Mouse (Mus musculus): ENCODE measurements around the gene Ube2e1. TPM values are rescaled to one million over a fixed set of nuclear protein-coding genes. Genes with fewer than 3 reads are reported as not detected.

Gene Ube2e1
- polyA plus RNA-seq, 1 experiment from 2014 or later: 205 TPM

- H3K9me3 ChIP-seq: no peaks in the 10 kb centered on the region
- H3K4me3 ChIP-seq: no peak overlapping the region
- H3K9ac ChIP-seq: no peak overlapping the region
- H3K4me1 ChIP-seq: peaks cover 7% of the 10 kb centered on the region; the same call in 1 of the 2 replicates
- no peaks in the 10 kb centered on the region for H3K36me3 ChIP-seq (replicated peaks)
- no peak overlapping the region for H3K27ac ChIP-seq
- no peak for ATAC-seq (replicated peaks)
- no peaks in the 10 kb centered on the region for H3K27me3 ChIP-seq (replicated peaks)
- no peak overlapping the region for H3K4me2 ChIP-seq
- 87% methylated on average over 3 of the region's 3 CpGs for WGBS
These were observed 28.9 kb downstream of the Ube2e1 start for GRCm38 (mm10) chr14:18302750-18303149.

- Histone ChIP-seq H3K36me3 (replicated peaks) (no peaks in the 10 kb centered on the region), H3K4me2 (no peak overlapping the region), H3K4me1 (peaks cover 7% of the 10 kb centered on the region; the same call in 1 of the 2 replicates), H3K9ac (no peak overlapping the region), H3K4me3 (no peak overlapping the region), H3K27me3 (replicated peaks) (no peaks in the 10 kb centered on the region), H3K27ac (no peak overlapping the region), H3K9me3 (no peaks in the 10 kb centered on the region)
- 91% methylated on average over 3 of the region's 3 CpGs for WGBS
- no peak for ATAC-seq (replicated peaks)
These were observed 30.1 kb downstream of the Ube2e1 start for GRCm38 (mm10) chr14:18301591-18301990.

GRCm38 (mm10) chr14:18300676-18301075 lies 31.0 kb downstream of the Ube2e1 start:
- H3K9me3 ChIP-seq: no peaks in the 10 kb centered on the region
- no peak overlapping the region for H3K4me3 ChIP-seq
- H3K27me3 ChIP-seq (replicated peaks): no peaks in the 10 kb centered on the region
- H3K9ac ChIP-seq: no peak overlapping the region
- no peak overlapping the region for H3K4me2 ChIP-seq
- no peak overlapping the region for H3K27ac ChIP-seq
- H3K36me3 ChIP-seq (replicated peaks): no peaks in the 10 kb centered on the region
- ATAC-seq (replicated peaks): no peak
- WGBS: 100% methylated on average over 2 of the region's 2 CpGs
- H3K4me1 ChIP-seq: peaks cover 7% of the 10 kb centered on the region; the same call in 1 of the 2 replicates

- H3K4me1 ChIP-seq: 0 out of 2 replicates have a peak, but pooled peaks cover 7% of the 10 kb centered on the region
- 95% methylated on average over 2 of the region's 2 CpGs for WGBS
- no peaks in the 10 kb centered on the region for H3K9me3 ChIP-seq
- no peak overlapping the region for H3K4me2 ChIP-seq
- H3K36me3 ChIP-seq (replicated peaks): no peaks in the 10 kb centered on the region
- no peak for ATAC-seq (replicated peaks)
- H3K27me3 ChIP-seq (replicated peaks): no peaks in the 10 kb centered on the region
- H3K4me3 ChIP-seq: no peak overlapping the region
- H3K27ac ChIP-seq: no peak overlapping the region
- H3K9ac ChIP-seq: no peak overlapping the region
These were observed 32.8 kb downstream of the Ube2e1 start for GRCm38 (mm10) chr14:18298874-18299273.

- Histone ChIP-seq H3K27ac (no peak overlapping the region), H3K4me3 (no peak overlapping the region), H3K9me3 (no peaks in the 10 kb centered on the region), H3K4me1 (0 out of 2 replicates have a peak, but pooled peaks cover 5% of the 10 kb centered on the region), H3K36me3 (replicated peaks) (no peaks in the 10 kb centered on the region), H3K9ac (no peak overlapping the region), H3K4me2 (no peak overlapping the region), H3K27me3 (replicated peaks) (no peaks in the 10 kb centered on the region)
- no peak for ATAC-seq (replicated peaks)
- 91% methylated on average over 2 of the region's 2 CpGs for WGBS
These were observed 34.2 kb downstream of the Ube2e1 start for GRCm38 (mm10) chr14:18297441-18297840.

- Histone ChIP-seq H3K4me1 (no peaks in the 10 kb centered on the region), H3K36me3 (replicated peaks) (no peaks in the 10 kb centered on the region), H3K27ac (no peak overlapping the region), H3K4me2 (no peak overlapping the region), H3K27me3 (replicated peaks) (no peaks in the 10 kb centered on the region), H3K9ac (no peak overlapping the region), H3K9me3 (no peaks in the 10 kb centered on the region), H3K4me3 (no peak overlapping the region)
- 87% methylated on average over 3 of the region's 3 CpGs for WGBS
- no peak for ATAC-seq (replicated peaks)
These were observed 39.1 kb downstream of the Ube2e1 start for GRCm38 (mm10) chr14:18292578-18292977.

- no peak overlapping the region for H3K27ac ChIP-seq
- no peak overlapping the region for H3K4me3 ChIP-seq
- no peaks in the 10 kb centered on the region for H3K4me1 ChIP-seq
- H3K36me3 ChIP-seq (replicated peaks): no peaks in the 10 kb centered on the region
- H3K4me2 ChIP-seq: no peak overlapping the region
- H3K27me3 ChIP-seq (replicated peaks): no peaks in the 10 kb centered on the region
- ATAC-seq (replicated peaks): no peak
- 95% methylated on average over 3 of the region's 3 CpGs for WGBS
- no peaks in the 10 kb centered on the region for H3K9me3 ChIP-seq
- H3K9ac ChIP-seq: no peak overlapping the region
These were observed 39.5 kb downstream of the Ube2e1 start for GRCm38 (mm10) chr14:18292111-18292510.

- H3K9me3 ChIP-seq: no peaks in the 10 kb centered on the region
- H3K4me2 ChIP-seq: no peak overlapping the region
- H3K27me3 ChIP-seq (replicated peaks): no peaks in the 10 kb centered on the region
- WGBS: 90% methylated on average over 2 of the region's 2 CpGs
- no peak overlapping the region for H3K9ac ChIP-seq
- no peaks in the 10 kb centered on the region for H3K4me1 ChIP-seq
- H3K36me3 ChIP-seq (replicated peaks): no peaks in the 10 kb centered on the region
- no peak overlapping the region for H3K4me3 ChIP-seq
- ATAC-seq (replicated peaks): no peak
- H3K27ac ChIP-seq: no peak overlapping the region
These were observed 44.3 kb downstream of the Ube2e1 start for GRCm38 (mm10) chr14:18287391-18287790.

- no peaks in the 10 kb centered on the region for H3K27me3 ChIP-seq (replicated peaks)
- H3K9ac ChIP-seq: no peak overlapping the region
- H3K27ac ChIP-seq: no peak overlapping the region
- H3K4me2 ChIP-seq: no peak overlapping the region
- no peaks in the 10 kb centered on the region for H3K9me3 ChIP-seq
- no peaks in the 10 kb centered on the region for H3K36me3 ChIP-seq (replicated peaks)
- WGBS: 97% methylated on average over 2 of the region's 2 CpGs
- no peaks in the 10 kb centered on the region for H3K4me1 ChIP-seq
- H3K4me3 ChIP-seq: no peak overlapping the region
- ATAC-seq (replicated peaks): no peak
These were observed 45.2 kb downstream of the Ube2e1 start for GRCm38 (mm10) chr14:18286441-18286840.

GRCm38 (mm10) chr14:18285476-18285875 lies 46.2 kb downstream of the Ube2e1 start:
- WGBS: 93% methylated on average over 3 of the region's 3 CpGs
- Histone ChIP-seq H3K27ac (no peak overlapping the region), H3K9me3 (no peaks in the 10 kb centered on the region), H3K27me3 (replicated peaks) (no peaks in the 10 kb centered on the region), H3K9ac (no peak overlapping the region), H3K4me3 (no peak overlapping the region), H3K4me1 (no peaks in the 10 kb centered on the region), H3K4me2 (no peak overlapping the region), H3K36me3 (replicated peaks) (no peaks in the 10 kb centered on the region)
- ATAC-seq (replicated peaks): no peak

- WGBS: 79% methylated on average over 2 of the region's 2 CpGs
These were observed 47.1 kb downstream of the Ube2e1 start for GRCm38 (mm10) chr14:18284581-18284980.

GRCm38 (mm10) chr14:18280375-18280774 lies 51.3 kb downstream of the Ube2e1 start:
- H3K36me3 ChIP-seq (replicated peaks): peaks cover 25% of the 10 kb centered on the region
- H3K4me1 ChIP-seq: no peaks in the 10 kb centered on the region
- no peak for ATAC-seq (replicated peaks)
- no peak overlapping the region for H3K27ac ChIP-seq
- no peak overlapping the region for H3K9ac ChIP-seq
- no peak overlapping the region for H3K4me3 ChIP-seq
- H3K9me3 ChIP-seq: no peaks in the 10 kb centered on the region
- 85% methylated on average over 5 of the region's 5 CpGs for WGBS
- H3K4me2 ChIP-seq: no peak overlapping the region
- H3K27me3 ChIP-seq (replicated peaks): no peaks in the 10 kb centered on the region

More at GRCm38 (mm10) chr14:18284581-18284980, 47.1 kb downstream of the Ube2e1 start:
- Histone ChIP-seq H3K9me3 (no peaks in the 10 kb centered on the region), H3K4me3 (no peak overlapping the region), H3K4me2 (no peak overlapping the region), H3K27me3 (replicated peaks) (no peaks in the 10 kb centered on the region), H3K27ac (no peak overlapping the region), H3K9ac (no peak overlapping the region), H3K4me1 (no peaks in the 10 kb centered on the region), H3K36me3 (replicated peaks) (peaks cover 5% of the 10 kb centered on the region)
- no peak for ATAC-seq (replicated peaks)

GRCm38 (mm10) chr14:18274526-18274925 lies 57.1 kb downstream of the Ube2e1 start:
- ATAC-seq (replicated peaks): no peak
- Histone ChIP-seq H3K4me3 (no peak overlapping the region), H3K9me3 (no peaks in the 10 kb centered on the region), H3K4me2 (no peak overlapping the region), H3K9ac (no peak overlapping the region), H3K4me1 (peaks cover 11% of the 10 kb centered on the region), H3K27ac (no peak overlapping the region), H3K27me3 (replicated peaks) (no peaks in the 10 kb centered on the region), H3K36me3 (replicated peaks) (peaks cover 20% of the 10 kb centered on the region)
- 67% methylated on average over 1 of the region's 1 CpGs for WGBS
